Mouse (Mus musculus) lung, adult 2 months (tissue): ENCODE data around the gene Pspn. TPM values are rescaled to one million over a fixed set of nuclear protein-coding genes. Genes with fewer than 3 reads are reported as not detected.

ENCODE experiments used
- DNase-seq: peaks from one replicate; pipeline ENCODE4 v3.0.0; 2022
- H3K4me1 ChIP-seq: fragments of 200-500 bp; 2 replicates; pipeline ENCODE4 v1.6.1; 2011; ENCODE audit warnings: low read length; ENCODE audit not compliant: control insufficient read depth, insufficient read depth
- H3K4me3 ChIP-seq: fragments of 200-500 bp; replicated peaks from 2 replicates; pipeline ENCODE3; 2011; ENCODE audit warnings: low read depth, mild to moderate bottlenecking, control low read depth, low read length; ENCODE audit errors: extremely low read depth
- CTCF ChIP-seq: fragments of 200-500 bp; IDR thresholded peaks from 2 replicates; pipeline ENCODE4 v1.5.1; 2011; ENCODE audit warnings: mild to moderate bottlenecking, low read length, control low read depth; ENCODE audit not compliant: insufficient read depth
- POLR2A ChIP-seq: fragments of 200-500 bp; IDR thresholded peaks from 2 replicates; pipeline ENCODE4 v1.6.1; 2011; ENCODE audit warnings: low read depth, mild to moderate bottlenecking, control low read depth, low read length, borderline replicate concordance; ENCODE audit errors: extremely low read depth
- WGBS: fragments of 180-500 bp; shearing (Covaris S2); methylation state at CpG from one replicate; pipeline ENCODE4 v1.1.7; 2018; 5-methylcytosine and 5-hydroxymethylcytosine counted together
- polyA plus RNA-seq: library from polyadenylated mRNA; depleted of rRNA; stranded (reverse); fragments of >200 nt; gene quantifications from 2 replicates; pipeline ENCODE4 v1.2.3, GENCODE M21; 2012

Gene Pspn
- polyA plus RNA-seq, 1 experiment = not detected

- WGBS = 89% methylated on average over 4 of the region's 4 CpGs
- TF ChIP-seq POLR2A (no peak), CTCF (no peak)
- H3K4me3 ChIP-seq = no peak overlapping the region
- no peak for DNase-seq
- H3K4me1 ChIP-seq = peaks cover 9% of the 10 kb centered on the region; the same call in 1 of the 2 replicates
These were observed 27.7 kb upstream of the Pspn start for GRCm38 (mm10) chr17:57027471-57027870.

GRCm38 (mm10) chr17:57020960-57021359, 21.1 kb upstream of the Pspn start:
- DNase-seq = no peak
- WGBS = 88% methylated on average over 5 of the region's 5 CpGs
- TF ChIP-seq CTCF = no peak
- TF ChIP-seq POLR2A = no peak
- Histone ChIP-seq H3K4me1 (no peaks in the 10 kb centered on the region), H3K4me3 (no peak overlapping the region)

- 81% methylated on average over 2 of the region's 2 CpGs for WGBS
- Histone ChIP-seq H3K4me1 (no peaks in the 10 kb centered on the region), H3K4me3 (no peak overlapping the region)
- no peak for DNase-seq
- TF ChIP-seq POLR2A (no peak), CTCF (no peak)
These were observed 19.9 kb upstream of the Pspn start for GRCm38 (mm10) chr17:57019693-57020092.

- 63% methylated on average over 13 of the region's 13 CpGs for WGBS
- no peak for TF ChIP-seq CTCF
- 0 out of 2 replicates have a peak, but pooled peaks have one; percentile 6 for TF ChIP-seq POLR2A
- H3K4me3 ChIP-seq = no peak overlapping the region
- no peaks in the 10 kb centered on the region for H3K4me1 ChIP-seq
- DNase-seq = no peak
These were observed 12.5 kb upstream of the Pspn start for GRCm38 (mm10) chr17:57012245-57012795.

GRCm38 (mm10) chr17:57011236-57012141, 11.7 kb upstream of the Pspn start, which contains the start of the genes Gtf2f1 and Gm17949:
Gene Gtf2f1 (minus strand): TSS chr17:57011288.
Gene Gm17949 (plus strand): TSS chr17:57011469.
- under 1% methylated on average over 51 of the region's 51 CpGs for WGBS

GRCm38 (mm10) chr17:57010911-57011235, 11.1 kb upstream of the Pspn start:
- WGBS = under 1% methylated on average over 19 of the region's 19 CpGs
- TF ChIP-seq CTCF (no peak), POLR2A (no peak)
- DNase-seq = no peak
- peak overlapping the region; percentile 93 for H3K4me3 ChIP-seq
- H3K4me1 ChIP-seq = no peaks in the 10 kb centered on the region

More at GRCm38 (mm10) chr17:57011236-57012141, 11.7 kb upstream of the Pspn start, which contains the start of the genes Gtf2f1 and Gm17949:
- H3K4me1 ChIP-seq = no peaks in the 10 kb centered on the region
- H3K4me3 ChIP-seq = peak within 1 kb of the TSS; percentile 93
- peak; percentile 90 for DNase-seq
- TF ChIP-seq POLR2A = peak; percentile 100
- TF ChIP-seq CTCF = peak; percentile 7; the same call in 1 of the 2 replicates

- 93% methylated on average over 13 of the region's 13 CpGs for WGBS
- DNase-seq = no peak
- H3K4me1 ChIP-seq = no peaks in the 10 kb centered on the region
- no peak overlapping the region for H3K4me3 ChIP-seq
- TF ChIP-seq POLR2A = no peak
- no peak for TF ChIP-seq CTCF
These were observed 7.5 kb upstream of the Pspn start for GRCm38 (mm10) chr17:57007137-57007905.

GRCm38 (mm10) chr17:57003994-57004393, 4.2 kb upstream of the Pspn start:
- no peak overlapping the region for H3K4me3 ChIP-seq
- 89% methylated on average over 7 of the region's 7 CpGs for WGBS
- DNase-seq = no peak
- TF ChIP-seq CTCF = no peak
- no peak for TF ChIP-seq POLR2A
- H3K4me1 ChIP-seq = no peaks in the 10 kb centered on the region

- no peak for DNase-seq
- no peak for TF ChIP-seq POLR2A
- no peak for TF ChIP-seq CTCF
- 0 out of 2 replicates have a peak, but pooled peaks cover 2% of the 10 kb centered on the region for H3K4me1 ChIP-seq
- no peak overlapping the region for H3K4me3 ChIP-seq
- WGBS = 47% methylated on average over 8 of the region's 8 CpGs
These were observed 1.4 kb upstream of the Pspn start for GRCm38 (mm10) chr17:57001228-57001627.

GRCm38 (mm10) chr17:56999414-56999813, 404 bp downstream of the Pspn start:
- no peak for DNase-seq
- TF ChIP-seq CTCF (no peak), POLR2A (no peak)
- 92% methylated on average over 9 of the region's 9 CpGs for WGBS
- no peak overlapping the region for H3K4me3 ChIP-seq
- 0 out of 2 replicates have a peak, but pooled peaks cover 2% of the 10 kb centered on the region for H3K4me1 ChIP-seq
